Mouse (Mus musculus) right cerebral cortex, adult 2 months (tissue): Measurements from ENCODE around the gene Fmnl2.

ENCODE experiments used
- DNase-seq, 2 experiments: peaks; one replicate each; pipeline ENCODE4 v3.0.0; 2021 to 2022; ENCODE audit warnings: low spot score in 2 of 2

The Fmnl2 gene

GRCm38 (mm10) chr2:52986354-52986753, 128.7 kb downstream of the Fmnl2 start:
- no peak for DNase-seq

GRCm38 (mm10) chr2:52987035-52987434, 129.4 kb downstream of the Fmnl2 start:
- DNase-seq, result no peak

DNA sequence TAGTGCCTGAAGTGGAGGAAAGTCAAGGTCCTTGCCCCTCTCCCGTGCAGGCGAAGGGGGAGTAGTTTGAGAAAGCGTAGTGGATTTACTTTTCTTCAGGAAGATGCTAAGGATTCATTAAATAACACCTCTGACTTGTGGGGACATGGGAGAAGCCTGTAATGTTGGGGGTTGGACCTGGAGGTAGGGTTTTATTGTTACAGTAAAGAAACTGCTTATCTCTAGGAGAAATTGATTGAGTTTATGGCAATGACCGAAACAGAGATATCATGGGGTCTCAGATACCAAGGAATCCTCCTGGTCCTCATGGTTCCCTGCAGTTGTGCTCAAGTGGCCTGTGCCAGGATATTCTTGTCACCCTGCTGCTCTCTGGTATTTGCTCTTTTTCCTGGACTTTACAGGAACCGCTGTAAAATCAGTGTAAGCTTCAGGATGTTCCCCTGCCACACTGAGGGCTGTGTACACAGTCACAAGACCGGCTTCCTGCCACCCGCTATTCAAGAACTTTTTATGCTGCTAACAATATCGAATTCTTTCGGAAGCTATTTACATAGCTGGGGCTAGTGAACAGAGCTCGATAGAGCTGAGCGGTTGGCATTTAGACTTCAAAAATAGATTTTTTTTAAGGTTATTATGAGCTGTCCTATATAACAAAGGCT, 130.1 kb downstream of the Fmnl2 start:
- no peak for DNase-seq

- DNase-seq, result no peak
Observed at GRCm38 (mm10) chr2:52989316-52989715, 131.7 kb downstream of the Fmnl2 start.

DNA sequence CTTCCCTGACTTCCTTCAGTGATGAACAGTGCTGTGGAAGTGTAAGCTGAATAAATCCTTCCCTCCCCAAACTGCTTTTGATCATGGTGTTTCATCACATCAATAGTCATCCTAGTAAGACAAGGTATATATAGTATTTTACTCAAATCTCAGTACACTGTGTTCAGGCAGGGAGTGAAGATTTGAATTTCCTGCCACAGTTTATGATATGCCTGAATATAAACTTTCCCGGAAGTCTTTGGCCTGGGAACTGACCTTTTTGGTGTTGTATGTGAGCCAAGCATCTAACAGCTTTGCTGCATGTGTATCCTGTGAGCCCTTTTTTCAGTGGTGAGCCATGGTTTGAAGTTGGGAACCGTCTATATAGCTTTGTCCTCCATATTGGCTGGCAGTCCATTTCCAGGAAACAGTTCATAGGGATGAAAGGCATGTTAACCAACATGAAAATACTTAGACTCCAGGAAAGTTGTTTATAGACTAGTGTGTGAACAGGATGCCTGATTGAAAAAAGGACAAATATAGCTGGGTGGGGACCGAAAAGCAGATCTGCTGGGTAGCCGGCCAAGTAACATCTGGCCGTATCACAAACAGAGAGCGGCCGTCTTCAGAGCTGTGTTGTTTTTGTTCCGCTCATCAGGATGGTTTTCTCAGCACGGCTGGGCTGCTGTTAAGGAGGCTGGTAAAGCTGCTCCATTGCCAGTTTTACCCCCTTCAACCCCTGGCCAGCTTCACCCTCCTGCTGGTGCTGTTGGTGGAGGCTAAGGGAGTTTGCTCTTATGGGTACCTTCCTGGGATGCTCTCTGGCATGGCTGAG, 133.4 kb downstream of the Fmnl2 start:
- no peak for DNase-seq

DNA sequence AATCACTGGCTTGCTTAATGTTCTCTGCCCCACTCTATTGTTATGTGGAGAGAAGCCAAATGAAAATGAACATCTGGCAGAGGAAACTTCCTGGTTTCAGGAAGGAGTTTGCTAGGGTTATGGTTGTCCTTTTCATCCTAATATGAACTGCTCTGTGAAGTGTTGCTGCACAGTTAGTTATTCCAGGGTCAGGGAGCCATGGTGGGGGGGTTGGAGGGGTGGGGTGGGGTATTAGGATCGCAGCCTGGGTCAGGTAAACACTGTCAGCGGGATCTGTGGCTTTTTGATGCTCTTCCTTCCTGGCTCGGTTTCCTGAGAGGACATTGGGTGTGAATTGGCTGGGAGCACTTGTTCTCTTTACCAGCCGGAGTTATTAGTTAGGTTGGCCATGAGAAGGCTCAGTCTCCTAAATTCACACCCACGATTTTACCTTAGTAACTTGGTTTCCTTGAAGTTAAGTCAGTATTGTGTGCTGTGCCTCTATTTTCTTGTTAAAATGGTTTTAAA, 134.1 kb downstream of the Fmnl2 start:
- DNase-seq, result no peak

DNA sequence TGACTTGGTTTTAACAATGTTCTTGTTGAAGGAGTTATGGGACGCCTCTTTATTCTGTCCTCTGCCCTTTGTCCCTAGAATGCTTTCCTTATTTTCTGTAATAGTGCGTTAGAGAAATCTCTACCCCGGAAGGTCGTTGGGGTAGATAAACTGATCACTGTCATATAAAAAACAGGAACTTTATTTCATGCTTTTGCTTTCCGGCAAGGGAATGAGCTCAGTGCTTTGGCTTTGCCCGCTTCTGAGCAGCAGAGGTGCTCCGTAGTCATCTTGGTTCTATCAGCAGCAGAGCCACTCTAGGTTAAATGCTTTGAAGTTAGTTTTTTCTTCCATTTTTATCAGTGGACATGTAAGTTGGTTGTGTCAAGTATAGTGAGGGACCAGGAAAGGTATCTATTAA, 135.6 kb downstream of the Fmnl2 start:
- DNase-seq, result no peak

GRCm38 (mm10) chr2:52994526-52994925, 136.9 kb downstream of the Fmnl2 start:
- no peak for DNase-seq

DNA sequence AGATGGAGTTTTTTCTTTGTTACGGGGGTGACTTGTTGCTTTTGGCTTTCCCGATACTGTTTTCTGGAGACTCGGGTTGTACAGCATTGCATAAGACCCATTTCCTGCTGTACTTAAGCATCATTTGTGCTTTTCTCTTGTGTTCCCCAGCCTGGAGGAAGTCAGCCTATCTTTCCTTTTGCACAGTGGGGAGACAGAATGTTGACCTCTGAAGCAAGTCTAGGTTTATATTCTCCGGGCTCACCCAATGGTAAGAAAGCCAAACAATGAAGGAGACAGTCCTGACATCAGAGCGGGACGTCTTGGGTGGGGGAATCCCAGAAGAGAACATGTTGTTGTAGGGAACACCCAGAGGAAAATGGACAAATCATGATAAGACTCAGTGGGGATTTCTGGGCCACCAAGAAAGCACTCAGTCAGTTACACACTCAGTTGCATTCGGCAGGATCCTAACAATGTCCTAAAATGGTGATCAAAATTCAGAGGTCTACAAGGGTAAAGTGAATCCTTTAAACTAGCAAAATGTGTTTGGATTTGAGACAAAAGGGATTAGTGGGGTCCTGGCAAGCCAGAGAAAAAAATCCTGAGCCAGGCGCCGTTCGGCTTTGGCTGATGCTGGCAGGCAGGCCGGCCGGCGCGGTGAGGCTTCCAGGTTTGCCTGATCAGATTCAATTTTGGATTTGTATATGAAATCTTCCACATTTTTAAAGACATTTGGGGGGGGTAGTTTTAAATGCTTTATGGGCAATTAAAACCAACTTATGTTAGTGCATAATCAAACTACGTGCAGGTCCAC, 140.5 kb downstream of the Fmnl2 start:
- no peak for DNase-seq

GRCm38 (mm10) chr2:52999524-52999969, 141.9 kb downstream of the Fmnl2 start:
- no peak for DNase-seq

DNA sequence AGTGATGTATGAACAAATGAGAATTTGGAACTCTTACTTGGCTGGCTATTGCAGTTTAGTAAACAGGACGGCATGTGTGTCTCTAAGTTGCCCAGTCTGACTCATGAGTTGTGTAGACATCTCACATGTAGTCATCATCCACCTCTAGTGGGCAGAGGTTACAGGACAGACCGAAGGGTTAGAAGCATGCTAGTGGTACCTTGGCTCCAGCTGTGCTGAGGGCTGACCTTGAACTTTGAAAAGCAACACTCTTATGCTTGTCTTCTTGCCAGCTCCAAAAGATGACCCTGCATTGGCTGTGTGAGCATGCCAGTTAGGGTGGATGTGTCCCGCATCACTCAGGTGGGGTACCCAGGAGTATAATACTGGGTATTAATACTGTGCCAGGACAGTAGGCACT, 142.8 kb downstream of the Fmnl2 start:
- DNase-seq, result no peak

DNA sequence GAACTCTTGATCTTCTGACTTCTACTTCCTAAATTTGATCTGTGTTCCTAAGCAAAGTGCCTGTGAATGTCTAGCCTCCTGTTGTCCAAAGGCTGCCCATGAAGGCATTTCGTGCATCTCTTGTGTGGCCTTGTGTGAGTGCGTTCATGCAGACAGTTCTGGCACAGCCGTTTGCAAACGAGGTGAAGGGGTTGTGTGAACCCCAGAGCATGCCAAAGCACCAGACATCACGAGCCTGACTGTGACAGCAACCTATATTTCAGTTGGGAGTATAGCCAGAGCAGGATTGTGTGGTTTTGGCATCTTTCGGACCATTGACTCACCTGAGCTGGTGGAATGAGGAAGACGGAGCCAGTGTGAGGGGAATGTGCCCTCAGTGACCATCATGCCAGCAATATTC, 148.5 kb downstream of the Fmnl2 start:
- DNase-seq, result no peak

DNA sequence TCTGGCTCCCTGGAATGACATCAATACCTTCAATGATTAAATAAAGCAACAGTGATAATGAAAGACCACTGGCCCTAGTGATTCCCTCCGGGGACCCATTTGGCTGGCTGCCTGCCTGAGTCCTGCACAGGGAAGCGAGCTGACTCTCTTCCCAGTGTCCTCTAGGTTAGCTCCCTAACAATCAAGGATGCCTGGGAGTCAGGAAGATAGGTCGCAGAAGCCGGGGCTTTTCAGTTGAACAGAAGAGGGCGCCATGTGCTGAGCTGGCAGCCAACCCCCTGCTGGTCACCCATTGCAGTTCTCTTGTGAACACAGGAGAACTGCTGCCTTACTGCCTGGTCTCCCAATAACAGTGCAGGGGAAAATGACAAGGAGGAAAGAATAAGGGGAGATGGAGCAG, 149.5 kb downstream of the Fmnl2 start:
- DNase-seq, result peak; percentile 29 to 50

GRCm38 (mm10) chr2:53013051-53013450, 155.4 kb downstream of the Fmnl2 start:
- DNase-seq, result no peak

DNA sequence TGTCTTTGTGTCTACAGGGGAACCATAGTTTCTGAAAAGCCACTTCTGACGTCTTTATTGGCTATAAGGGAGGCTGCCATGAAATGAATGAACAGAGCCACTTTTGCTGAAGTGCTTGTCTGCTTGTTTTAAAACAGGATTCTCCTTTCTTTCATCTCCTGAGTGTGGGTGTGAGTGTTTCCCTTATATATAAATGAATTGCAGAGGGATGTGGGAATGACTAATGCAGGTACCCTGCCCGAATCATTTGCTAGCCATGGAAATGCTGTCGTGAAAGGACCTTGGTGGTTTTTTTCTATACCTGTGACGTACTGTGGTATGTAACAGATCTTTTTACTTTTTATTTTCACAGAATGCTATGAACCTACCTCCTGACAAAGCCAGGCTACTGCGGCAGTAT, 156.8 kb downstream of the Fmnl2 start:
- no peak for DNase-seq

- no peak for DNase-seq
Observed at GRCm38 (mm10) chr2:53022982-53023381, 165.3 kb downstream of the Fmnl2 start.

DNA sequence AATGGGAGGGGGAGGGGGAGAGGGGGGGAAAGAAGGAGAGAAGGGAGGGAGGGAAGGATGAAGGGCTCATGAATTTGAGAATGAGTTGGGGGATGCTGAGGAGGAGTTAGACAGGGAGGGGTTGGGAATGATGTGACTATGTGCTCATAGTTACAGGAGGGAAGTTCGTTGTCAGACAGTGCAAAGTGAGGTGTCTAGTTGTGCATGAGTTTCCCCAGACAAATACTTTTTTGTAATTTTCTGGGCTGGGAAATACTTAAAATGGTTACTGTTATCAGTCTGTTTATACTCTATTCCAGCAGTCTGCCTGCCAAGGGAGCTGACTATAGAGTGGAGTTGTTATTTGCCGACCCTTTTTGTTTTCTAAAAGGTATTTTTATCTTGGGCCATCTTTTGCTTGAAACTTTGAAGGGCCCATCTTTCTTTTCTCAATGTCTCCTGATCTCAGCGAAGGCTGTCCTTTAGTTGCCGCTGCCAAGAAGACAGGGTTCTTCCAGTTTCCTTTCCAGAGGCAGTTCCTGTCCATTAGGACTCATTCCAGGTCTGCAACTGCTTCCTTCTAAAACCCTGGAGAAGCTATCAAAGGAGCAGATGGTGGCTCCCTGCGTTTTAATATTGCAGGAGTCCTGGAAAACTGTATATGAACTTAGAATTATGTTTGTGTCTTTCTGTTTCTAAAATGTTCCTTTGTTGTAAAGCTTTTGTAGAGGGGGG, 168.6 kb downstream of the Fmnl2 start:
- no peak for DNase-seq

- DNase-seq, result no peak
Observed at GRCm38 (mm10) chr2:53028868-53029267, 171.2 kb downstream of the Fmnl2 start.

DNA sequence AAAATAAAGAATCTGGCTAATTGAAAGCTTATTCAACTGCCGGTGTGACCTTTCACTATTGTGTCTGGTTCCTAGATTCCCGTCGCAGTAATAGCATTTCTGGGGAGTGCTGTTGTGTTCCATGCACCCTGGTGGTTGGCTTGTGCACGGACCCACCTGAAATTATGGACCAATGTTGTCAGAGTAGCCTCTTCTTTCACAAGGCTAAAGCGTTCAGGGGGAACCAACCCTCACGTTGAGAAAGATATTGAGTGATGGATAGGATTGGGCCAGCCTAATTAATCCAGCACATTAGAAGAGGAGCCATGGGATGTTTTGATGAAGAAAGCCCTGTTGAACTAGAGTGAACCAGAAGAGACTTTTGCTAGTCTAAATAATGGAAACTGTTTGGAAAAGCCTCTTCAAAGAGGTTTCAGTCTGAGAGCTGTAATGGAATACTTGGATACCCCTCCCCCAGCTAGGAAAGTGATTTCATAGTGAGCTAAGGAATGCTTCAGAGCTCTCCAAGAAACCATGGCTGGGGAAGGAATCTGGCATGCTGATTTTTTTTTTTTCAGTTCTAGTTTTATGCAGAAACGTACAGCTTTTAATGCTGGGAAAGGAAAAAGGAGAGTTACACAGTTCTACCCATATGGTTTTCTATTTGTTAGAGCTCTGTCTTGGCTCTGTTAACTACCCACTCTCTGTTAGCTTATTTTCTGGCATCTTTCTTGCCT, 172.2 kb downstream of the Fmnl2 start:
- no peak for DNase-seq

- DNase-seq, result no peak
Observed at GRCm38 (mm10) chr2:53030432-53030826, 172.8 kb downstream of the Fmnl2 start.

DNA sequence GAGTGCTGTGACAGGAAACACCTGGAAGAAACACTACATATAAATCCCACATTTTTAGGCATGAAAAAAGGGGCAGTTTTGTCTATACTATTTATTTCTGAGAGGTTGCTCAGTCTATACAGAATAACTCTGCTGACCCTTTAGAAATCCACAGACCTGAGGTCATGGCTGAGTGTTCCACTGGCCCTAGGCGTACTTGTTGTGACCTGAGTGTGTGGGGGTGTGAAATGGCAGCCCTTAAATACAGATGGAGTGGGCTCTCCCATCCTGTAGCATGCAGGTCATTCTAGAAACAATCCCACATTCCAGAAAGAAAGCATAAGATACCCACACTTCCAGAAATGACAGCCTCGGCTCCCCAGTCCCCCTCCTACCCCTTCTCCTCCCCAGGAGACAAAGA, 180.6 kb downstream of the Fmnl2 start:
- DNase-seq, result no peak
